Mouse (Mus musculus) inflammation-experienced regulatory T-cells (primary cell): ENCODE data around the gene Nvl. TPM values are rescaled to one million over a fixed set of nuclear protein-coding genes. Genes with fewer than 3 reads are reported as not detected.

Experiments
- polyA plus RNA-seq, 2 experiments: library from polyadenylated mRNA; unstranded; fragments of 100-300 nt; shearing (Covaris generic); gene quantifications; one replicate each; pipeline ENCODE4 v1.2.1; 2017

Nvl gene
- 10 to 100 TPM; 22.4 to 23.7 TPM for polyA plus RNA-seq

GRCm38 (mm10) chr1:181143950-181144836 is at the start of gene Nvl, which contains the start of gene Cnih4:
TSS of gene Nvl (minus strand) at chr1:181144204.
TSS of gene Cnih4 (plus strand) at chr1:181144693.

DNA sequence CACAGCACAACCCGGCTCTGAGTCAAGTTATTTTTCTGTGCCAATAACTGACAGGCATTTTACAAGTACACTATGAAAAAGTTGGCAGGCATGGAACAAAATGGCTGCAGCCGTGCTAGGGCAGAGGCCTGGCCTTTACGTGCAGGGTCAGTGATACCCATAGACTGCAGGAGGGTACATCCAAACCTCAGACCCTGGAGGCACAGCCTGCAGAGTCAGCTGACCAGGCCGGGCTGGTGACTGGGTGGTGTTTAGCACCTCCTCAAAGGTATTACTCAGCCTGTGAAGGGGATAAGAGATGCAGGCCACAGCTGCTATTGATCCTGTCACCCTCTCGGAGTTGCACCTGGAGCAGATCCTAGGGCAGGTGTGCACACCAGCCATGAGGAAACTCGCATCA is 93.1 kb downstream of the Nvl start, which contains the start of gene 9130409I23Rik:
Gene 9130409I23Rik (plus strand): TSS at position 301 of the 400 bp plus-strand sequence.

Other genes starting within 250 kb of the Nvl start
- gene Pycr2, start 239.9 kb downstream of the Nvl start, polyA plus RNA-seq: 10 to 100 TPM; 81.1 to 88.7 TPM
- 1 to 10 TPM in 1 of 2 experiments, under 1 TPM in 1; 0.16 to 1.6 TPM for gene Lefty1, start 209.2 kb downstream of the Nvl start, polyA plus RNA-seq
- gene Tmem63a, start 201.9 kb downstream of the Nvl start, polyA plus RNA-seq: 10 to 100 TPM; 41.0 to 45.5 TPM
- 100 to 1,000 TPM; 187 to 394 TPM for gene Ephx1, start 123.3 kb downstream of the Nvl start, polyA plus RNA-seq
- gene 9130409I23Rik, start 93.0 kb downstream of the Nvl start, polyA plus RNA-seq: under 1 TPM; 0.11 to 0.15 TPM
- 10 to 100 TPM; 63.8 to 69.9 TPM for gene Cnih4, start 489 bp upstream of the Nvl start, polyA plus RNA-seq
- gene Wdr26, start 67.8 kb upstream of the Nvl start, polyA plus RNA-seq: 10 to 100 TPM; 48.2 to 52.5 TPM
- gene Cnih3, start 208.4 kb upstream of the Nvl start, polyA plus RNA-seq: 1 to 10 TPM in 1 of 2 experiments, under 1 TPM in 1; 0.41 to 2.8 TPM